Mouse (Mus musculus): Measurements from ENCODE around the gene Tpte. TPM values are rescaled to one million over a fixed set of nuclear protein-coding genes. Genes with fewer than 3 reads are reported as not detected.
"Not testable (repeated sequence)": the region's sequence is repeated elsewhere in the genome, so short reads cannot be mapped to it uniquely, and the experiment has no call there.

The Tpte gene
- total RNA-seq (2021): not detected

GRCm38 (mm10) chr8:22282999-22283491 lies at the start of gene Tpte:
TSS of gene Tpte (plus strand) at chr8:22283441.
- no peak for DNase-seq

GRCm38 (mm10) chr8:22242986-22243385 lies 40.3 kb upstream of the Tpte start:
- DNase-seq: no peak

- no peak for DNase-seq
Measured at GRCm38 (mm10) chr8:22245663-22246062, 37.6 kb upstream of the Tpte start.

GRCm38 (mm10) chr8:22247956-22248355 lies 35.3 kb upstream of the Tpte start:
- DNase-seq: peak in 1 of 2 experiments; percentile 6

GRCm38 (mm10) chr8:22249080-22249479 lies 34.2 kb upstream of the Tpte start:
- DNase-seq: no peak

GRCm38 (mm10) chr8:22258946-22259450 lies 24.2 kb upstream of the Tpte start:
- DNase-seq: no peak

GRCm38 (mm10) chr8:22259531-22259930 lies 23.7 kb upstream of the Tpte start:
- no peak for DNase-seq

- no peak for DNase-seq
Measured at GRCm38 (mm10) chr8:22260091-22260722, 23.0 kb upstream of the Tpte start.

GRCm38 (mm10) chr8:22262267-22262666 lies 21.0 kb upstream of the Tpte start:
- no peak for DNase-seq

GRCm38 (mm10) chr8:22264292-22264691 lies 18.9 kb upstream of the Tpte start:
- no peak for DNase-seq

GRCm38 (mm10) chr8:22264787-22265186 lies 18.5 kb upstream of the Tpte start:
- DNase-seq: no peak

GRCm38 (mm10) chr8:22265194-22265593 lies 18.0 kb upstream of the Tpte start:
- no peak for DNase-seq

GRCm38 (mm10) chr8:22266809-22267208 lies 16.4 kb upstream of the Tpte start:
- DNase-seq: no peak

- no peak for DNase-seq
Measured at GRCm38 (mm10) chr8:22273142-22273541, 10.1 kb upstream of the Tpte start.

GRCm38 (mm10) chr8:22274641-22275040 lies 8.6 kb upstream of the Tpte start:
- no peak for DNase-seq

- DNase-seq: no peak
Measured at GRCm38 (mm10) chr8:22302326-22302725, 19.1 kb downstream of the Tpte start.

GRCm38 (mm10) chr8:22302896-22303306 lies 19.7 kb downstream of the Tpte start:
- DNase-seq: no peak

- DNase-seq: not testable (repeated sequence)
Measured at GRCm38 (mm10) chr8:22304045-22304444, 20.8 kb downstream of the Tpte start.

- DNase-seq: no peak
Measured at GRCm38 (mm10) chr8:22306999-22307398, 23.8 kb downstream of the Tpte start.

GRCm38 (mm10) chr8:22311446-22311845 lies 28.2 kb downstream of the Tpte start:
- no peak for DNase-seq

GRCm38 (mm10) chr8:22335426-22335825 lies 52.2 kb downstream of the Tpte start:
- no peak for DNase-seq

- no peak for DNase-seq
Measured at GRCm38 (mm10) chr8:22359359-22359758, 76.1 kb downstream of the Tpte start.

GRCm38 (mm10) chr8:22359882-22360281 lies 76.6 kb downstream of the Tpte start:
- DNase-seq: no peak

- DNase-seq: no peak
Measured at GRCm38 (mm10) chr8:22376311-22376710, 93.1 kb downstream of the Tpte start.

GRCm38 (mm10) chr8:22376903-22377302 lies 93.7 kb downstream of the Tpte start:
- no peak for DNase-seq
